Mouse (Mus musculus): ENCODE results near the gene Tmem211. TPM values are rescaled to one million over a fixed set of nuclear protein-coding genes. Genes with fewer than 3 reads are reported as not detected.
A peak's percentile ranks its signal among the peaks of the same experiment; 100 is the strongest.

Gene Tmem211
- polyA plus RNA-seq, 1 experiment from 2014 or later = not detected

GRCm38 (mm10) chr5:113230196-113230595 lies 3.5 kb downstream of the Tmem211 start:
- Histone ChIP-seq H3K9ac (no peak overlapping the region), H3K4me1 (replicated peaks) (peaks cover 18% of the 10 kb centered on the region), H3K36me3 (no peaks in the 10 kb centered on the region), H3K4me2 (no peak overlapping the region), H3K4me3 (no peak overlapping the region), H3K27ac (no peak overlapping the region), H3K9me3 (no peaks in the 10 kb centered on the region), H3K27me3 (no peaks in the 10 kb centered on the region)
- ATAC-seq (ENCODE audit: low FRiP score) = no peak
- WGBS = 84% methylated on average over 5 of the region's 5 CpGs

GRCm38 (mm10) chr5:113249263-113249930 lies 22.7 kb downstream of the Tmem211 start:
- Histone ChIP-seq H3K9me3 (no peaks in the 10 kb centered on the region), H3K4me2 (no peak overlapping the region), H3K4me3 (no peak overlapping the region), H3K36me3 (peaks cover 80% of the 10 kb centered on the region), H3K9ac (no peak overlapping the region), H3K27ac (no peak overlapping the region), H3K27me3 (no peaks in the 10 kb centered on the region), H3K4me1 (replicated peaks) (no peaks in the 10 kb centered on the region)
- 89% methylated on average over 8 of the region's 8 CpGs for WGBS
- no peak for ATAC-seq (ENCODE audit: low FRiP score)

GRCm38 (mm10) chr5:113250806-113251205 lies 24.1 kb downstream of the Tmem211 start:
- H3K36me3 ChIP-seq = peaks cover 85% of the 10 kb centered on the region
- no peak for ATAC-seq (ENCODE audit: low FRiP score)
- 96% methylated on average over 11 of the region's 11 CpGs for WGBS
- no peaks in the 10 kb centered on the region for H3K4me1 ChIP-seq (replicated peaks)
- no peak overlapping the region for H3K27ac ChIP-seq
- H3K9me3 ChIP-seq = no peaks in the 10 kb centered on the region
- H3K27me3 ChIP-seq = no peaks in the 10 kb centered on the region
- H3K9ac ChIP-seq = no peak overlapping the region
- no peak overlapping the region for H3K4me3 ChIP-seq
- H3K4me2 ChIP-seq = no peak overlapping the region

DNA sequence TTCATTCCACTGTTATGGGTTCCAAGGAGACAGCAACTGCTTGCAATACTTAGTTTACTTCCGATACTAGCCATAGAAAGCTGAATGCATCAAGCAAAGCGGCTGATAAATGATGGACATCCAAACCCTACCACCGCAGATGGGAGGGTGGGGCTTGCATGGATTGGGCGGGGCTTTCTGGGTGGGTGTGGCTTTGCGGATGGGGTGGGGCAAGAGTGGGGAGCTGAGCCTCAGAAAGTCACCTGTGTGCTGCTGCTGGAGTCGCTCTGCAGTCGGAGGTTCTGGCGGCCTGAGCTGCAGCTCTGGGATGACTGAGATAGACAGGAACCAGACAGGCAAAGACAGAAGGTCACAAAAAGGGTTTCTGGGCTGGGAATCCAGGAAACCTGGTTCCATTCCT lies 38.9 kb downstream of the Tmem211 start:
- 86% methylated on average over 8 of the region's 8 CpGs for WGBS
- no peak overlapping the region for H3K4me2 ChIP-seq
- no peak overlapping the region for H3K4me3 ChIP-seq
- no peaks in the 10 kb centered on the region for H3K9me3 ChIP-seq
- no peak overlapping the region for H3K27ac ChIP-seq
- no peaks in the 10 kb centered on the region for H3K27me3 ChIP-seq
- no peak for ATAC-seq (ENCODE audit: low FRiP score)
- H3K36me3 ChIP-seq = peaks cover 75% of the 10 kb centered on the region
- no peaks in the 10 kb centered on the region for H3K4me1 ChIP-seq (replicated peaks)
- H3K9ac ChIP-seq = no peak overlapping the region

- Histone ChIP-seq H3K36me3 (peaks cover 62% of the 10 kb centered on the region), H3K4me1 (replicated peaks) (no peaks in the 10 kb centered on the region), H3K4me3 (no peak overlapping the region), H3K9me3 (no peaks in the 10 kb centered on the region), H3K9ac (no peak overlapping the region), H3K27me3 (no peaks in the 10 kb centered on the region), H3K27ac (no peak overlapping the region), H3K4me2 (no peak overlapping the region)
- ATAC-seq (ENCODE audit: low FRiP score) = no peak
Observed at GRCm38 (mm10) chr5:113268246-113268645, 41.5 kb downstream of the Tmem211 start.

- Histone ChIP-seq H3K36me3 (peaks cover 63% of the 10 kb centered on the region), H3K4me2 (no peak overlapping the region), H3K27me3 (no peaks in the 10 kb centered on the region), H3K9ac (no peak overlapping the region), H3K9me3 (no peaks in the 10 kb centered on the region), H3K27ac (no peak overlapping the region), H3K4me1 (replicated peaks) (no peaks in the 10 kb centered on the region), H3K4me3 (no peak overlapping the region)
- ATAC-seq (ENCODE audit: low FRiP score) = no peak
- 81% methylated on average over 3 of the region's 3 CpGs for WGBS
Observed at GRCm38 (mm10) chr5:113270043-113270442, 43.3 kb downstream of the Tmem211 start.

- no peak for ATAC-seq (ENCODE audit: low FRiP score)
- H3K9ac ChIP-seq = no peak overlapping the region
- H3K9me3 ChIP-seq = no peaks in the 10 kb centered on the region
- H3K4me2 ChIP-seq = no peak overlapping the region
- 75% methylated on average over 11 of the region's 11 CpGs for WGBS
- H3K4me1 ChIP-seq (replicated peaks) = no peaks in the 10 kb centered on the region
- 0 out of 2 replicates have a peak overlapping the region, but pooled peaks have one; percentile 19 for H3K27ac ChIP-seq
- peaks cover 63% of the 10 kb centered on the region for H3K36me3 ChIP-seq
- no peaks in the 10 kb centered on the region for H3K27me3 ChIP-seq
- no peak overlapping the region for H3K4me3 ChIP-seq
Observed at GRCm38 (mm10) chr5:113271207-113271811, 44.6 kb downstream of the Tmem211 start.

GRCm38 (mm10) chr5:113275839-113276238 lies 49.1 kb downstream of the Tmem211 start:
- no peaks in the 10 kb centered on the region for H3K9me3 ChIP-seq
- no peak overlapping the region for H3K4me2 ChIP-seq
- WGBS = 76% methylated on average over 10 of the region's 10 CpGs
- ATAC-seq (ENCODE audit: low FRiP score) = no peak
- H3K27ac ChIP-seq = no peak overlapping the region
- H3K36me3 ChIP-seq = peaks cover 75% of the 10 kb centered on the region
- no peaks in the 10 kb centered on the region for H3K27me3 ChIP-seq
- no peak overlapping the region for H3K9ac ChIP-seq
- H3K4me1 ChIP-seq (replicated peaks) = peaks cover 9% of the 10 kb centered on the region
- no peak overlapping the region for H3K4me3 ChIP-seq

DNA sequence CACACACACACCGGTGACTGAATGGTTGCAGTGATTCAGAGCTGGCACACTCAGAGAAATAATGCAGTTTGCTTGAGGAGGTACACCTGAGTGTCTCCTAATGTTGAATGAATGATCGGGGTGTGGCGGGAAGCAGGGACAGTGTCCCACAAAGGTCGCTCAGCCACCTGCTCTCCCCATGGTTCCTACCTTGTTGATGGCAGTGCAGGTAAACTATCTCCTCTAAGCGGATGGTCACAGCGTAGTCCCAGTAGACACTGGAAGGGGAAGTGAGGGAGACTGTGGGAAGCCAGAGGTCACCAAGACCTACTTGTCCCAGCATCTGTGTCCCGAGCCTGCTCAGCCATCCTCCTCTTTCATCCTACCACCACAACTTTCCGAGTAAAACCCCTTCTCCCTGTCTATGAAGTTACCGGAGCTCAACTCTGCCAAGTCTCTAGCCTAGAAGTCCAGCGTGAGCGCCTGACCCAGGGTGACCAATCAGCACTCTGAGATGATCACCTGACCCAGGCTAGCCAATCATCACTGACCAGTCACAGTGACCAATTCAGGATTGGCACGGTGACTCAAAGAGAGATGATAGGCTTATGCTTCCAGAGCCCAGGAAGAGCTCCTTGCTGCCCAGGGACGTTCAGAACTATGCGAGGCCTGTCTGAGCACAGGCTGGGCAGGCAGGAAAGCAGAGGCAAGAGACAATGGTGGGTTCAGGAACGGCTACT lies 53.6 kb downstream of the Tmem211 start:
- ATAC-seq (ENCODE audit: low FRiP score) = peak; percentile 61; the same call in 1 of the 2 replicates
- peak overlapping the region; percentile 18 for H3K4me3 ChIP-seq
- peak overlapping the region; percentile 19; the same call in 1 of the 2 replicates for H3K27ac ChIP-seq
- H3K9me3 ChIP-seq = no peaks in the 10 kb centered on the region
- H3K9ac ChIP-seq = peak overlapping the region; percentile 46; the same call in 1 of the 2 replicates
- peaks cover 76% of the 10 kb centered on the region for H3K36me3 ChIP-seq
- H3K4me2 ChIP-seq = peak overlapping the region; percentile 31
- H3K27me3 ChIP-seq = no peaks in the 10 kb centered on the region; the same call in 1 of the 2 replicates
- WGBS = 35% methylated on average over 15 of the region's 15 CpGs
- peaks cover 10% of the 10 kb centered on the region for H3K4me1 ChIP-seq (replicated peaks)

- H3K4me3 ChIP-seq = no peak overlapping the region
- no peak overlapping the region for H3K4me2 ChIP-seq
- peaks cover 72% of the 10 kb centered on the region for H3K36me3 ChIP-seq
- no peaks in the 10 kb centered on the region for H3K9me3 ChIP-seq
- WGBS = 93% methylated on average over 7 of the region's 7 CpGs
- ATAC-seq (ENCODE audit: low FRiP score) = no peak
- H3K4me1 ChIP-seq (replicated peaks) = peaks cover 10% of the 10 kb centered on the region
- no peaks in the 10 kb centered on the region; the same call in 1 of the 2 replicates for H3K27me3 ChIP-seq
- H3K27ac ChIP-seq = no peak overlapping the region
- no peak overlapping the region for H3K9ac ChIP-seq
Observed at GRCm38 (mm10) chr5:113281557-113281956, 54.8 kb downstream of the Tmem211 start.

- no peak overlapping the region for H3K27ac ChIP-seq
- peaks cover 19% of the 10 kb centered on the region for H3K27me3 ChIP-seq
- H3K4me1 ChIP-seq (replicated peaks) = peaks cover 16% of the 10 kb centered on the region
- no peak overlapping the region for H3K4me2 ChIP-seq
- H3K9me3 ChIP-seq = no peaks in the 10 kb centered on the region
- peak overlapping the region; percentile 19; the same call in 1 of the 2 replicates for H3K9ac ChIP-seq
- peaks cover 53% of the 10 kb centered on the region for H3K36me3 ChIP-seq
- no peak for ATAC-seq (ENCODE audit: low FRiP score)
- H3K4me3 ChIP-seq = no peak overlapping the region
- WGBS = 74% methylated on average over 2 of the region's 2 CpGs
Observed at GRCm38 (mm10) chr5:113283726-113284125, 57.0 kb downstream of the Tmem211 start.

DNA sequence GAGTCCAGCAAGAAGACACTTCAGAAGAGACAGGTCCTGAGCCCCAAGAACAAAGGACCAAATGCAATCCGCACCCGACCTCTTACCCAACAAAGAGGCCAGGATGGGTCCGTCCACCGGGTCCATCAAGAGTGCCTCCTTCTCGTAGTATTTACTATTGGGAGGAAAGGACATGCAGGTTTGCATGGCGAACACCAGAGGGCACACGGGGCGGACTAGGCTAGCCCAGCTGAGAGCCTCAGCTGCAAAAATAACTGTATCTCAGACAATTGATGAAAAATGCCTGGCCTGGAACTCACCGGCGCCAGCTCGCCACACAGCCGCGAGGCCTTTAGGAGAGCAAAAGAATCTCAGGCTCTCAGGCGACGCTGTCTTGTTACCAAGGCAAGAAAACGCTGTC lies 58.8 kb downstream of the Tmem211 start:
- H3K4me2 ChIP-seq = no peak overlapping the region
- H3K4me1 ChIP-seq (replicated peaks) = peaks cover 11% of the 10 kb centered on the region
- ATAC-seq (ENCODE audit: low FRiP score) = no peak
- H3K27me3 ChIP-seq = peaks cover 37% of the 10 kb centered on the region
- H3K9ac ChIP-seq = no peak overlapping the region
- 68% methylated on average over 16 of the region's 16 CpGs for WGBS
- H3K27ac ChIP-seq = no peak overlapping the region
- H3K4me3 ChIP-seq = no peak overlapping the region
- H3K9me3 ChIP-seq = no peaks in the 10 kb centered on the region
- H3K36me3 ChIP-seq = peaks cover 45% of the 10 kb centered on the region
